26 mouse cellular contexts compared by ENCODE assay signal in the genomic region with DNA sequence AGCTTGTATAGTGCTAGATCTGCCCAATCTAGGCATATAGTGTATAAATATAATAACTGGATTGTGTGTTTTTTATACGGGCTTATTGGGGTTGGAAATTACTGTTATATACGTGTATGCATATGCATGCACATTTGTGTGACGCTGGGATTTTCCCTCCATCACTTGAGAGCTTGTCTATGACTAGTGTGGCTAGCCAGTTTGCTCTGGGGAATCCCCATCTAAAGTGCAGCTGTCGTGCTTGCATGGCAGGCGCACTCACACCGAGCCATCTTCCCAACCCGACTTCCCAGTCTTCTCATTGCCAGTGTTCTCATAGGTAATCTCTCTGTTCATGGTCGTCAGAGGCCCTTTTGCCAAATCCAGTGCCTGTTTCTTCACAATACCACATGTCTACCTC. TPM values are rescaled to one million over a fixed set of nuclear protein-coding genes. Genes with fewer than 3 reads are reported as not detected.
DNase-seq lines count a peak whose midpoint lies in the region; ATAC-seq and TF ChIP-seq lines count a peak whose summit lies in the region.
"Had no signal": no experiment of that assay in that cellular context is flagged by ENCODE, and none has a peak within 500 bp of the region (broad histone marks: within the 10 kb centered on the region; RNA-seq: fewer than 3 reads in every experiment).

No protein-coding gene starts in this region.

- no peak overlapping the region for H3K27ac ChIP-seq in spleen, adult 2 months (ENCODE audit: insufficient read depth, low read length)
- no peak overlapping the region for H3K27ac ChIP-seq in forebrain, embryonic 16.5 days (ENCODE audit: low read length)
- H3K27ac ChIP-seq: embryonic facial prominence, embryonic 12.5 days; forebrain, embryonic 12.5 days; heart, adult 2 months; hindbrain, embryonic 12.5 days; kidney, postnatal 0 days; limb, embryonic 10.5 days; liver, embryonic 15.5 days; lung, embryonic 15.5 days; midbrain, embryonic 13.5 days had no signal

- DNase-seq in spleen, adult 2 months (ENCODE audit: low read depth in 1 of 2, low spot score in 2 of 2): peak; percentile 49 to 55
- DNase-seq in spleen, postnatal 4 days (ENCODE audit: low spot score in 2 of 2): no peak
- peak; percentile 32 for DNase-seq in T-cell, adult 2 months (ENCODE audit: low spot score)
- peak; percentile 38 to 48 for DNase-seq in natural killer cell, adult 2 months (ENCODE audit: low spot score in 2 of 2)
- DNase-seq in frontal cortex, postnatal 10 days (ENCODE audit: low spot score in 2 of 2): no peak
- DNase-seq: adrenal gland, postnatal 10 days; cerebellum, adult 18-20 months; cerebellum, postnatal 14 days; gastrocnemius, postnatal 25 days; heart, adult 2 months; kidney, adult 2 months; liver; lung, postnatal 36 days; thymus, adult 18-20 months; thymus, postnatal 36 days had no signal

- no peak overlapping the region for H3K9ac ChIP-seq in forebrain, embryonic 16.5 days (replicated peaks; ENCODE audit: low read depth, low read length)
- H3K9ac ChIP-seq: embryonic facial prominence, embryonic 12.5 days; forebrain, embryonic 12.5 days; hindbrain, embryonic 12.5 days; liver, embryonic 15.5 days; lung, embryonic 15.5 days; midbrain, embryonic 13.5 days had no signal

- no peaks in the 10 kb centered on the region for H3K9me3 ChIP-seq in forebrain, embryonic 16.5 days (ENCODE audit: control insufficient read depth, low read length)
- H3K9me3 ChIP-seq: embryonic facial prominence, embryonic 12.5 days; forebrain, embryonic 12.5 days; hindbrain, embryonic 12.5 days; limb, embryonic 10.5 days; liver, embryonic 15.5 days; lung, embryonic 15.5 days; megakaryocyte, embryonic 14.5 days; midbrain, embryonic 13.5 days had no signal

- no peaks in the 10 kb centered on the region; the same call in 1 of the 2 replicates for H3K36me3 ChIP-seq in spleen, adult 2 months (ENCODE audit: control insufficient read depth, insufficient read depth, low read length)
- peaks cover 2% of the 10 kb centered on the region; the same call in 1 of the 2 replicates for H3K36me3 ChIP-seq in forebrain, embryonic 16.5 days (ENCODE audit: control insufficient read depth, insufficient read depth)

- H3K4me2 ChIP-seq in forebrain, embryonic 16.5 days (ENCODE audit: low read length): no peak overlapping the region
- H3K4me2 ChIP-seq: embryonic facial prominence, embryonic 12.5 days; forebrain, embryonic 12.5 days; hindbrain, embryonic 12.5 days; liver, embryonic 15.5 days; lung, embryonic 15.5 days; midbrain, embryonic 13.5 days had no signal

- no peaks in the 10 kb centered on the region for H3K27me3 ChIP-seq in spleen, adult 2 months (ENCODE audit: control insufficient read depth, insufficient read depth, low read length)
- no peaks in the 10 kb centered on the region for H3K27me3 ChIP-seq in forebrain, embryonic 16.5 days (replicated peaks; ENCODE audit: control insufficient read depth, insufficient read depth, low read length)
- H3K27me3 ChIP-seq: embryonic facial prominence, embryonic 12.5 days; forebrain, embryonic 12.5 days; hindbrain, embryonic 12.5 days; liver, embryonic 15.5 days; lung, embryonic 15.5 days; megakaryocyte, embryonic 14.5 days; midbrain, embryonic 13.5 days had no signal

- TF ChIP-seq POLR2A in spleen, adult 2 months (IDR thresholded peaks at IDR 0.05; ENCODE audit: low read depth, low read length): no peak

- ATAC-seq in forebrain, embryonic 16.5 days: no peak
- no peak for ATAC-seq in monocyte, adult 5-6 weeks (replicated peaks; ENCODE audit: insufficient number of reproducible peaks, low FRiP score, low TSS enrichment, poor library complexity, severe bottlenecking)
- ATAC-seq: midbrain, embryonic 13.5 days had no signal

- H3K4me3 ChIP-seq in spleen, adult 2 months (ENCODE audit: extremely low read depth, insufficient read depth, insufficient read length): no peak overlapping the region
- no peak overlapping the region for H3K4me3 ChIP-seq in forebrain, embryonic 16.5 days (replicated peaks; ENCODE audit: low read length)
- H3K4me3 ChIP-seq: embryonic facial prominence, embryonic 12.5 days; forebrain, embryonic 12.5 days; heart, adult 2 months; hindbrain, embryonic 12.5 days; limb, embryonic 10.5 days; liver, embryonic 15.5 days; lung, embryonic 15.5 days; megakaryocyte, embryonic 14.5 days; midbrain, embryonic 13.5 days had no signal

- WGBS in spleen, adult 2 months: 43% methylated on average over 8 of the region's 8 CpGs
- 91% methylated on average over 8 of the region's 8 CpGs for whole genome bisulfite sequencing in forebrain, embryonic 16.5 days

- no peak for TF ChIP-seq CTCF in spleen, adult 2 months (IDR thresholded peaks at IDR 0.05; ENCODE audit: extremely low read depth, insufficient read depth, insufficient read length, insufficient replicate concordance)

- no peaks in the 10 kb centered on the region; the same call in 1 of the 2 replicates for H3K4me1 ChIP-seq in spleen, adult 2 months (ENCODE audit: control insufficient read depth, insufficient read depth, insufficient read length)
- no peaks in the 10 kb centered on the region for H3K4me1 ChIP-seq in forebrain, embryonic 16.5 days (replicated peaks; ENCODE audit: control insufficient read depth, insufficient read depth, low read length)
- H3K4me1 ChIP-seq: embryonic facial prominence, embryonic 12.5 days; forebrain, embryonic 12.5 days; hindbrain, embryonic 12.5 days; limb, embryonic 10.5 days; liver, embryonic 15.5 days; lung, embryonic 15.5 days; megakaryocyte, embryonic 14.5 days; midbrain, embryonic 13.5 days had no signal

RNA-seq across cellular contexts. Expression of a gene that starts 22.6 kb away (rescaled TPM):
- polyA plus RNA-seq in spleen, adult 2 months (2012; rRNA removed): 5.0 and 5.7 TPM in 2 replicates
- 36.4 and 45.0 TPM in 2 replicates for polyA plus RNA-seq in forebrain, embryonic 16.5 days (2015; fragmentation: Nextera tagmentation; extraction: Ambion mirVana)
- total RNA-seq in monocyte, adult 5-6 weeks (2017): 9.5 to 15.1 TPM (median 11.3 TPM) in 3 replicates

RNA-seq across cellular contexts. Expression of a gene that starts 42.5 kb away (rescaled TPM):
- polyA plus RNA-seq in spleen, adult 2 months (2012; rRNA removed): 0.33 and 0.45 TPM in 2 replicates
- polyA plus RNA-seq in forebrain, embryonic 16.5 days (2015; fragmentation: Nextera tagmentation; extraction: Ambion mirVana): 26.0 and 36.4 TPM in 2 replicates
- total RNA-seq in monocyte, adult 5-6 weeks (2017): 0.21 TPM in 1 of 3 replicates, not detected in the others

Comparison
In these comparisons a context has a peak if more than half of its experiments do, and no peak if none do; other contexts are left out.
1. DNase-seq: peak in spleen, adult 2 months (2 of 2), T-cell, adult 2 months (single experiment) and natural killer cell, adult 2 months (2 of 2); none in spleen, postnatal 4 days (0 of 2) and frontal cortex, postnatal 10 days (0 of 2).
2. RNA of a gene that starts 42.5 kb away (polyA plus RNA-seq): 26.0 to 36.4 TPM in forebrain, embryonic 16.5 days; 0.33 to 0.45 TPM in spleen, adult 2 months; every median in the first group is over 10 times any median in the second.